Mouse (Mus musculus) neural tube, embryonic 11.5 days (tissue): ENCODE data around the gene Rhag. TPM values are rescaled to one million over a fixed set of nuclear protein-coding genes. Genes with fewer than 3 reads are reported as not detected.

Experiments used
- ATAC-seq: fragments of 200-750 bp; cut with Nextera tagmentation; 2 replicates; pipeline ENCODE4 v1.8.0; 2017; ENCODE audit warnings: moderate number of reproducible peaks, mild to moderate bottlenecking, moderate TSS enrichment, moderate library complexity; ENCODE audit not compliant: insufficient read depth, low FRiP score, low TSS enrichment
- DNase-seq: peaks from one replicate; pipeline ENCODE4 v3.0.0-alpha.2; 2015; ENCODE audit warnings: low spot score
- H3K27ac ChIP-seq: fragments of 300-500 bp; sonication (generic); 2 replicates; pipeline ENCODE4 v1.5.1; 2014; ENCODE audit warnings: low read depth, mild to moderate bottlenecking, low read length
- H3K27me3 ChIP-seq: fragments of 300-500 bp; sonication (generic); 2 replicates; pipeline ENCODE4 v1.6.1; 2014; ENCODE audit warnings: mild to moderate bottlenecking, low read length, mixed read lengths; ENCODE audit not compliant: control insufficient read depth, insufficient read depth
- H3K36me3 ChIP-seq: fragments of 300-500 bp; sonication (generic); 2 replicates; pipeline ENCODE4 v1.6.1; 2014; ENCODE audit warnings: mild to moderate bottlenecking, low read length, moderate library complexity, mixed read lengths; ENCODE audit not compliant: control insufficient read depth, insufficient read depth
- H3K4me1 ChIP-seq: fragments of 300-500 bp; sonication (generic); 2 replicates; pipeline ENCODE4 v1.6.1; 2014; ENCODE audit warnings: low read length, mixed read lengths; ENCODE audit not compliant: control insufficient read depth, insufficient read depth
- H3K4me2 ChIP-seq: fragments of 300-500 bp; sonication (generic); 2 replicates; pipeline ENCODE4 v1.6.1; 2014; ENCODE audit warnings: low read depth, mild to moderate bottlenecking, moderate library complexity
- H3K4me3 ChIP-seq: fragments of 300-500 bp; sonication (generic); 2 replicates; pipeline ENCODE4 v1.5.1; 2014; ENCODE audit warnings: low read depth, low read length
- H3K9ac ChIP-seq: fragments of 300-500 bp; sonication (generic); 2 replicates; pipeline ENCODE4 v1.6.1; 2014; ENCODE audit warnings: mild to moderate bottlenecking, low read length
- H3K9me3 ChIP-seq: fragments of 300-500 bp; sonication (generic); 2 replicates; pipeline ENCODE4 v1.6.1; 2016; ENCODE audit warnings: low read length; ENCODE audit not compliant: control insufficient read depth
- WGBS: fragments of 180-500 bp; shearing (Covaris S2); extraction: QIAGEN DNeasy Blood & Tissue Kit; methylation state at CpG from one replicate; pipeline ENCODE4 v1.1.7; 2014; 5-methylcytosine and 5-hydroxymethylcytosine counted together
- polyA plus RNA-seq: library from polyadenylated mRNA; unstranded; fragments of >200 nt; fragmentation: Nextera tagmentation; extraction: Ambion mirVana; gene quantifications from 2 replicates; pipeline ENCODE4 v1.2.1, GENCODE M21; 2014

The Rhag gene
- polyA plus RNA-seq, 1 experiment from 2014 or later, result 6.9 TPM

GRCm38 (mm10) chr17:40879924-40880691 lies 69.2 kb downstream of the Rhag start, which contains the start of gene 9130008F23Rik:
Gene 9130008F23Rik (minus strand): TSS chr17:40880559.
- H3K4me2 ChIP-seq, result peak within 1 kb of the TSS; percentile 90
- under 1% methylated on average over 40 of the region's 40 CpGs for WGBS
- peak within 1 kb of the TSS; percentile 50 for H3K4me3 ChIP-seq
- H3K36me3 ChIP-seq, result no peaks in the 10 kb centered on the region
- no peak within 1 kb of the TSS for H3K27ac ChIP-seq
- ATAC-seq, result peak; percentile 79
- H3K9ac ChIP-seq, result peak within 1 kb of the TSS; percentile 70
- H3K27me3 ChIP-seq, result no peaks in the 10 kb centered on the region; the same call in 1 of the 2 replicates
- no peaks in the 10 kb centered on the region for H3K4me1 ChIP-seq
- no peaks in the 10 kb centered on the region for H3K9me3 ChIP-seq
- DNase-seq, result peak; percentile 61

DNA sequence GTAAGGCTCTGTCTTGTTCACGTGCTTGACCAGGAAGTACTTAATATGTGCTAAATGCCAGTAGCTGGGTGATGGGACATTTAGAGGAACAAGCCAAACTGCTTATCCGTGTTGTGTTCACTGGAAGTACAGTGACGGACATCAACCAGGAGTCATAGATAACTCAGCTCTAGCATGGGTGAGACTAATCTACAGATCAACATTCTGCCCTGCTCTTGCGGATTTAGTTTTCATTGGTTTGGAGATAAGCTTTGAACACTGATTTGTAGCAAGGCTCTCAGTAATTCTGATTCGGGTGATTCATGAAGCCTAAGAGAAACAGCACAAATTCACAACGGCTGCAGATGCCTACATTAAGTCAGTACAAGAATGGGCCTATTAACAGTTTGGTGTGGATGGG lies 71.2 kb downstream of the Rhag start:
- WGBS, result 91% methylated on average over 6 of the region's 6 CpGs
- no peak overlapping the region for H3K4me3 ChIP-seq
- ATAC-seq (no peak), DNase-seq (no peak)
- H3K4me1 ChIP-seq, result no peaks in the 10 kb centered on the region
- H3K27me3 ChIP-seq, result no peaks in the 10 kb centered on the region; the same call in 1 of the 2 replicates
- H3K36me3 ChIP-seq, result no peaks in the 10 kb centered on the region
- no peak overlapping the region for H3K9ac ChIP-seq
- H3K9me3 ChIP-seq, result no peaks in the 10 kb centered on the region
- no peak overlapping the region for H3K27ac ChIP-seq
- H3K4me2 ChIP-seq, result no peak overlapping the region

GRCm38 (mm10) chr17:40885155-40885554 lies 74.2 kb downstream of the Rhag start:
- WGBS, result 86% methylated on average over 4 of the region's 4 CpGs
- H3K4me3 ChIP-seq, result no peak overlapping the region
- no peak for ATAC-seq

DNA sequence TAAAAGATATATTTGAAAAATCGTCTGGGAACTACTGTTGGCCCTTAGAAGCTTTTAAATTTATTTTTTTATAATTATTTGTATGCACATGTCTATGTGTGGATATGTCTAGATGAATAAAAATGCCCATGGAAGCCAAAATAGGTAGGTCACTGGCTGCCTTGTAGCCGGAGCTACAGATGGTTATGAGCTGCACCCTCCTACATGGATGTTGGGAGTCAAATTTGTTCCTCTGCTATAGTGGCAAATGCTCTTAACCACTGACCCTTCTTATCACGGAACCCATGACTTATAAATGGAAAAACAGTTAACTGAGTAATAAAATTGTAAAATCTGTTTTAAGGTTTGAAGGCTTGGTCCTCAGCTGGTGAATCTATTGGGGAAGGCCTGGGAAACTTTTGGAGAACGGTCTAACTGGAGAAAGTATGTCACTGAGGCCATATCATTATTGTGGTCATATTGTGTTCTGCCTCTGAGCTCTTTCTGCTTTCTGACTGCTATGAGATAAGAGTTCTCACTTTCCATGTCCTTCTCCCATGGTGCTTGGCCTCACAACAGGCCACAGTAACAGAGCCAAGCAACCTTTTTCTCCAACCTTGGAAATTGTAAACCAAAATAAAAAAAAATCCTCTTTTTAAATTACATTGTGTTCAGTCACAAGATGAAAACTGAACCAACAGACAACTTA lies 77.1 kb downstream of the Rhag start:
- DNase-seq (no peak), ATAC-seq (no peak)
- H3K4me3 ChIP-seq, result no peak overlapping the region
- no peaks in the 10 kb centered on the region for H3K4me1 ChIP-seq
- H3K36me3 ChIP-seq, result no peaks in the 10 kb centered on the region
- no peaks in the 10 kb centered on the region for H3K27me3 ChIP-seq
- WGBS, result 85% methylated on average over 4 of the region's 4 CpGs
- no peak overlapping the region for H3K27ac ChIP-seq
- H3K4me2 ChIP-seq, result no peak overlapping the region
- no peak overlapping the region for H3K9ac ChIP-seq
- H3K9me3 ChIP-seq, result no peaks in the 10 kb centered on the region

More at GRCm38 (mm10) chr17:40885155-40885554, 74.2 kb downstream of the Rhag start:
- H3K4me2 ChIP-seq, result no peak overlapping the region
- H3K9ac ChIP-seq, result no peak overlapping the region
- no peaks in the 10 kb centered on the region for H3K4me1 ChIP-seq
- H3K9me3 ChIP-seq, result no peaks in the 10 kb centered on the region
- H3K27ac ChIP-seq, result no peak overlapping the region
- no peak for DNase-seq
- no peaks in the 10 kb centered on the region for H3K36me3 ChIP-seq
- no peaks in the 10 kb centered on the region; the same call in 1 of the 2 replicates for H3K27me3 ChIP-seq

Other genes starting within 250 kb of the Rhag start
- not detected in 2 replicates for gene Esp6, start 249.6 kb upstream of the Rhag start, polyA plus RNA-seq
- gene Esp4, start 212.5 kb upstream of the Rhag start, polyA plus RNA-seq, result not detected in 2 replicates
- not detected in 2 replicates for gene Esp3, start 179.1 kb upstream of the Rhag start, polyA plus RNA-seq
- not detected in 2 replicates for gene Esp1, start 84.0 kb upstream of the Rhag start, polyA plus RNA-seq
- gene Crisp2, start 4.1 kb upstream of the Rhag start, polyA plus RNA-seq, result not detected in 2 replicates
- gene 9130008F23Rik, start 69.4 kb downstream of the Rhag start, polyA plus RNA-seq, result 0.91 and 0.93 TPM in 2 replicates
- gene Glyatl3, start 103.2 kb downstream of the Rhag start, polyA plus RNA-seq, result not detected in 2 replicates
- 31.1 and 32.0 TPM in 2 replicates for gene Mut, start 123.6 kb downstream of the Rhag start, polyA plus RNA-seq
- 32.6 and 34.7 TPM in 2 replicates for gene Cenpq, start 123.9 kb downstream of the Rhag start, polyA plus RNA-seq